Mouse (Mus musculus) E14TG2a.4 (cell line): Measurements from ENCODE around the gene Fsd1.

ENCODE experiments used
- CTCF ChIP-seq: conservative IDR thresholded peaks from 2 replicates; pipeline ENCODE4 v1.5.1; 2014; ENCODE audit warnings: low read length
- NANOG ChIP-seq: IDR thresholded peaks from 2 replicates; pipeline ENCODE4 v1.6.1; 2014; ENCODE audit warnings: borderline replicate concordance, low read length, mixed read lengths
- POU5F1 ChIP-seq: IDR thresholded peaks from 2 replicates; pipeline ENCODE4 v1.6.1; 2014; ENCODE audit warnings: low read length, borderline replicate concordance

DNA sequence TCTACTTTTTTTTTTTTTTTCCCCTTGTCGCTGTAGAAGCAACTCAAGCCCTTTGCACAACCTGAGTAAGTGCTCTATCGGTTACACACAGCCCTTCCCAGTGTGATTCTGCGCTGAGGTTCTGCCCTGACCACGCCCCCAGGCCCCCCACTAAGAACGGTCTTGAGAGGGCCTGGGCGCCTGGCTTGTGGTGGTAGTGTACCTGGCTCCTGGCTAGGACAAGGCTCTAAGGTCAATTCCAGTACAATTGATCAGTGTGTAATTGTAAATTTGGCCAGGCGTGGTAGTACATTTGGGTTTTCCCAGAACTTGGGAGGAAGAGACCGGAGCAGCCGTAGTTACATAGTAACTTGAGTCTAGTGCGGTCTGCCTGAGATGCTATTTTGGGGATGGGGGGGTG, 20.6 kb downstream of the Fsd1 start:
- no peak for TF ChIP-seq CTCF
- TF ChIP-seq NANOG, result no peak
- TF ChIP-seq POU5F1, result no peak
